8 mouse cellular contexts compared by ENCODE assay signal in genomic region chr19:6058966-6059365, GRCm38 (mm10). TPM values are rescaled to one million over a fixed set of nuclear protein-coding genes. Genes with fewer than 3 reads are reported as not detected.
A peak's percentile ranks its signal among the peaks of the same experiment; 100 is the strongest.
DNase-seq lines count a peak whose midpoint lies in the region; ATAC-seq and TF ChIP-seq lines count a peak whose summit lies in the region.

No protein-coding gene starts in this region.

- no peak for ATAC-seq in hindbrain, embryonic 16.5 days
- no peak for ATAC-seq in midbrain, embryonic 14.5 days (ENCODE audit: low FRiP score, low TSS enrichment)

- TF ChIP-seq POLR2A in cortical plate, adult 2 months (IDR thresholded peaks at IDR 0.05; ENCODE audit: extremely low read depth, insufficient read depth, low read length) = no peak

- WGBS in hindbrain, embryonic 16.5 days = 91% methylated on average over 5 of the region's 5 CpGs
- 89% methylated on average over 5 of the region's 5 CpGs for WGBS in midbrain, embryonic 14.5 days

- H3K4me1 ChIP-seq in cortical plate, adult 2 months (ENCODE audit: control insufficient read depth, insufficient read depth, low read length) = peaks cover 7% of the 10 kb centered on the region; the same call in 1 of the 2 replicates
- peaks cover 39% of the 10 kb centered on the region for H3K4me1 ChIP-seq in hindbrain, embryonic 16.5 days (ENCODE audit: control insufficient read depth, insufficient read depth, low read depth, low read length)
- peaks cover 25% of the 10 kb centered on the region for H3K4me1 ChIP-seq in midbrain, embryonic 14.5 days (ENCODE audit: control insufficient read depth, insufficient read depth, low read length)

- H3K9ac ChIP-seq in hindbrain, embryonic 16.5 days (ENCODE audit: low read depth, low read length) = no peak overlapping the region; the same call in 1 of the 2 replicates
- H3K9ac ChIP-seq in midbrain, embryonic 14.5 days (replicated peaks; ENCODE audit: low read length) = no peak overlapping the region

- H3K36me3 ChIP-seq in hindbrain, embryonic 16.5 days (ENCODE audit: control insufficient read depth, insufficient read depth, low read length) = peaks cover 10% of the 10 kb centered on the region; the same call in 1 of the 2 replicates
- H3K36me3 ChIP-seq in midbrain, embryonic 14.5 days (ENCODE audit: control insufficient read depth, insufficient read depth, low read length) = peaks cover 25% of the 10 kb centered on the region

- intact Hi-C loops in left cerebral cortex, postnatal 10 days (cut with DNase I) = no loop called here

- peak overlapping the region; percentile 57; the same call in 1 of the 2 replicates for H3K4me3 ChIP-seq in cortical plate, adult 2 months (ENCODE audit: insufficient read depth, low read length)
- H3K4me3 ChIP-seq in hindbrain, embryonic 16.5 days (ENCODE audit: low read length) = no peak overlapping the region; the same call in 1 of the 2 replicates
- peak overlapping the region; percentile 81 for H3K4me3 ChIP-seq in midbrain, embryonic 14.5 days (replicated peaks; ENCODE audit: low read depth, low read length)

- peak overlapping the region; percentile 90 for H3K4me2 ChIP-seq in hindbrain, embryonic 16.5 days (ENCODE audit: low read length)
- H3K4me2 ChIP-seq in midbrain, embryonic 14.5 days (ENCODE audit: low read length) = peak overlapping the region; percentile 87

- H3K27ac ChIP-seq in cortical plate, adult 2 months (ENCODE audit: insufficient read depth, low read length) = no peak overlapping the region
- H3K27ac ChIP-seq in hindbrain, embryonic 16.5 days (ENCODE audit: low read depth, low read length) = no peak overlapping the region
- H3K27ac ChIP-seq in midbrain, embryonic 14.5 days (replicated peaks; ENCODE audit: low read depth, low read length) = no peak overlapping the region

- no peaks in the 10 kb centered on the region for H3K9me3 ChIP-seq in hindbrain, embryonic 16.5 days (ENCODE audit: control insufficient read depth, low read length)
- no peaks in the 10 kb centered on the region for H3K9me3 ChIP-seq in midbrain, embryonic 14.5 days (ENCODE audit: control insufficient read depth, low read length)

- TF ChIP-seq CTCF in cortical plate, adult 2 months (IDR thresholded peaks at IDR 0.05; ENCODE audit: extremely low read depth, insufficient read depth, low read length) = no peak

- DNase-seq in kidney, adult 11 months = peak; percentile 55
- no peak for DNase-seq in kidney, postnatal 14 days
- DNase-seq in midbrain, embryonic 14.5 days = no peak
- DNase-seq in frontal cortex, postnatal 10 days (ENCODE audit: low spot score in 2 of 2) = no peak
- DNase-seq in left cerebral cortex, postnatal 10 days (ENCODE audit: extremely low spot score in 1 of 2, low spot score in 2 of 2) = no peak
- no peak for DNase-seq in adrenal gland, postnatal 10 days

- H3K27me3 ChIP-seq in hindbrain, embryonic 16.5 days (replicated peaks; ENCODE audit: control insufficient read depth, insufficient read depth, low read length) = no peaks in the 10 kb centered on the region
- no peaks in the 10 kb centered on the region for H3K27me3 ChIP-seq in midbrain, embryonic 14.5 days (ENCODE audit: control insufficient read depth, insufficient read depth, low read length)

RNA-seq across cellular contexts. Expression of gene Fau, which starts 1.3 kb away (rescaled TPM):
- polyA plus RNA-seq in cortical plate, adult 2 months (2012; rRNA removed) = 920 and 922 TPM in 2 replicates
- 471 and 479 TPM in 2 replicates for polyA plus RNA-seq in hindbrain, embryonic 16.5 days (2015; fragmentation: Nextera tagmentation; extraction: Ambion mirVana)
- 602 and 698 TPM in 2 replicates for polyA plus RNA-seq in midbrain, embryonic 14.5 days (2014; fragmentation: Nextera tagmentation; extraction: Ambion mirVana)
- 100 to 1,000 TPM; 698 to 713 TPM for total RNA-seq in left cerebral cortex, postnatal 10 days (2021)
- total RNA-seq in adrenal gland, postnatal 10 days (2021) = 1,000 to 10,000 TPM; 1,154 to 1,182 TPM

RNA-seq across cellular contexts. Expression of gene Mrpl49, which starts 1.4 kb away (rescaled TPM):
- 41.4 and 44.4 TPM in 2 replicates for polyA plus RNA-seq in cortical plate, adult 2 months (2012; rRNA removed)
- 62.4 and 68.8 TPM in 2 replicates for polyA plus RNA-seq in hindbrain, embryonic 16.5 days (2015; fragmentation: Nextera tagmentation; extraction: Ambion mirVana)
- polyA plus RNA-seq in midbrain, embryonic 14.5 days (2014; fragmentation: Nextera tagmentation; extraction: Ambion mirVana) = 72.9 and 73.0 TPM in 2 replicates
- total RNA-seq in left cerebral cortex, postnatal 10 days (2021) = 10 to 100 TPM; 43.3 to 45.3 TPM
- total RNA-seq in adrenal gland, postnatal 10 days (2021) = 10 to 100 TPM; 58.2 to 59.4 TPM

RNA-seq across cellular contexts. Expression of gene Znhit2, which starts 2.0 kb away (rescaled TPM):
- 58.0 and 58.9 TPM in 2 replicates for polyA plus RNA-seq in cortical plate, adult 2 months (2012; rRNA removed)
- polyA plus RNA-seq in hindbrain, embryonic 16.5 days (2015; fragmentation: Nextera tagmentation; extraction: Ambion mirVana) = 31.5 and 35.2 TPM in 2 replicates
- 32.4 and 37.9 TPM in 2 replicates for polyA plus RNA-seq in midbrain, embryonic 14.5 days (2014; fragmentation: Nextera tagmentation; extraction: Ambion mirVana)
- 10 to 100 TPM; 37.0 to 41.3 TPM for total RNA-seq in left cerebral cortex, postnatal 10 days (2021)
- total RNA-seq in adrenal gland, postnatal 10 days (2021) = 10 to 100 TPM; 21.6 to 26.1 TPM

RNA-seq across cellular contexts. Expression of gene Tm7sf2, which starts 9.2 kb away (rescaled TPM):
- 59.3 and 60.1 TPM in 2 replicates for polyA plus RNA-seq in cortical plate, adult 2 months (2012; rRNA removed)
- polyA plus RNA-seq in hindbrain, embryonic 16.5 days (2015; fragmentation: Nextera tagmentation; extraction: Ambion mirVana) = 61.3 and 64.6 TPM in 2 replicates
- 43.7 and 57.6 TPM in 2 replicates for polyA plus RNA-seq in midbrain, embryonic 14.5 days (2014; fragmentation: Nextera tagmentation; extraction: Ambion mirVana)
- 10 to 100 TPM; 61.5 to 63.8 TPM for total RNA-seq in left cerebral cortex, postnatal 10 days (2021)
- total RNA-seq in adrenal gland, postnatal 10 days (2021) = 10 to 100 TPM; 14.3 to 15.9 TPM

RNA-seq across cellular contexts. Expression of gene Syvn1, which starts 12.6 kb away (rescaled TPM):
- polyA plus RNA-seq in cortical plate, adult 2 months (2012; rRNA removed) = 25.4 and 27.5 TPM in 2 replicates
- polyA plus RNA-seq in hindbrain, embryonic 16.5 days (2015; fragmentation: Nextera tagmentation; extraction: Ambion mirVana) = 29.0 and 38.4 TPM in 2 replicates
- polyA plus RNA-seq in midbrain, embryonic 14.5 days (2014; fragmentation: Nextera tagmentation; extraction: Ambion mirVana) = 28.8 and 33.6 TPM in 2 replicates
- 10 to 100 TPM; 39.3 to 40.2 TPM for total RNA-seq in left cerebral cortex, postnatal 10 days (2021)
- 10 to 100 TPM; 40.5 to 43.7 TPM for total RNA-seq in adrenal gland, postnatal 10 days (2021)
